Mouse (Mus musculus) adrenal gland, adult 2 months (tissue): ENCODE data around the gene E130308A19Rik. TPM values are rescaled to one million over a fixed set of nuclear protein-coding genes. Genes with fewer than 3 reads are reported as not detected.
"Not testable (repeated sequence)": the region's sequence is repeated elsewhere in the genome, so short reads cannot be mapped to it uniquely, and the experiment has no call there.

ENCODE experiments used
- DNase-seq: peaks from one replicate; pipeline ENCODE4 v3.0.0; 2021
- polyA plus RNA-seq: library from polyadenylated mRNA; depleted of rRNA; stranded (reverse); fragments of >200 nt; gene quantifications from 2 replicates; pipeline ENCODE4 v1.2.3, GENCODE M21; 2012
- total RNA-seq, 2 experiments: library from RNA; stranded (reverse); gene quantifications; 2 replicates each; pipeline ENCODE4 v1.2.3; 2021

E130308A19Rik gene
- total and polyA plus RNA-seq, 3 experiments = 7.7 to 14.8 (median 13.9) TPM

- DNase-seq = peak; percentile 96
Measured at GRCm38 (mm10) chr4:59783685-59784279, 157.8 kb downstream of the E130308A19Rik start.

DNA sequence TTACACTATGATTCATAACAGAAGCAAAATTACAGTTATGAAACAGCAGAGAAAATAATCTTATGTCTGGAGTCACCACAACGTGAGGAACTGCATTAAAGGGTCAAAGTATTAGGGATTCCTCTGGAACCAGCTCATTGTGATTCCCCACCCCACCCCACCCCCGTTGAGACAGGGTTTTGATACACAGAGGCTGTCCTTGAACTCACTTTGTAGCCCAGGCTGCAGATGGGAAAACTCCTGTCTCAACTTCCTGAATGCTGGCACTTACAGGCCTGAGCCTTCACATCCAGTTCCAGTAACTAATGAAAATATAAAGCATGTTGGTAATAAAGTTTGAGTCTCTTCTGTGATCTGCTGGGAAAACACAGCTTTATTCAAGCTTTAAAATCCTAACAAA, 159.4 kb downstream of the E130308A19Rik start:
- DNase-seq = no peak

GRCm38 (mm10) chr4:59786661-59787060, 160.7 kb downstream of the E130308A19Rik start:
- DNase-seq = peak; percentile 69

- no peak for DNase-seq
Measured at GRCm38 (mm10) chr4:59787126-59787525, 161.1 kb downstream of the E130308A19Rik start.

DNA sequence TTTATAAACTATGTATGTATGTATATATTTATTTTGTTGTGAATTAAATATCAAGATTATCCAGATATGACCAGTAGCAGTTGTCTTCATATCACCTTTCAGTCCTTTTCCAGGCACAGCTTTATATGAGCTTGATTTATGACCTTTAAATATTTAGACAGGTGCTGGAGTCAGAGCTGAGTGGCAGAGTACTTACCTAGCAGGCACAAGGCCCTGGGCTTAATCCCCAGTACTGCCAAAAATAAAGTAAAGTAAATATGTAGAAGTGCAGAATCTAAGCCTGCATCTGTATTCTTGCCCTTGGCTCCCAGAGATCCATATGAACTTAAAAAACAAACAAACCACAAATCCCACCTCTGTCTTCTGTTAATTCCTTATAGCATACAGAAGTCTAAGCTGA, 163.0 kb downstream of the E130308A19Rik start:
- no peak for DNase-seq

DNA sequence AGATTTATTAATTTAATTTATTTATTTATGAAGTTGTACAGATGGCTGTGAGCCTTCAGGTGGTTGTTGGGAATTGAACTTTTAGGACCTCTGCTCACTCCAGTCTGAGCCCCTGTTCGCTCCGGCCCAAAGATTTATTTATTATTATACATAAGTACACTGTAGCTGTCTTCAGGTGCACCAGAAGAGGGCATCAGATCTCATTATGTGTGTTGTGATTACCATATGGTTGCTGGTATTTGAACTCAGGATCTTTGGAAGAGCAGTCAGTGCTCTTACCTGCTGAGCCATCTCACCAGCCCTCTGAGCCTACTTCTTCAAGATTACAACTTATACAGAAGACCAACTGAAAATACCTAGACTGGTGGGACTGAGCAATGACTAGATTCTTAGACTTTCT, 167.6 kb downstream of the E130308A19Rik start:
- DNase-seq = not testable (repeated sequence)

GRCm38 (mm10) chr4:59794116-59794515, 168.1 kb downstream of the E130308A19Rik start:
- no peak for DNase-seq

DNA sequence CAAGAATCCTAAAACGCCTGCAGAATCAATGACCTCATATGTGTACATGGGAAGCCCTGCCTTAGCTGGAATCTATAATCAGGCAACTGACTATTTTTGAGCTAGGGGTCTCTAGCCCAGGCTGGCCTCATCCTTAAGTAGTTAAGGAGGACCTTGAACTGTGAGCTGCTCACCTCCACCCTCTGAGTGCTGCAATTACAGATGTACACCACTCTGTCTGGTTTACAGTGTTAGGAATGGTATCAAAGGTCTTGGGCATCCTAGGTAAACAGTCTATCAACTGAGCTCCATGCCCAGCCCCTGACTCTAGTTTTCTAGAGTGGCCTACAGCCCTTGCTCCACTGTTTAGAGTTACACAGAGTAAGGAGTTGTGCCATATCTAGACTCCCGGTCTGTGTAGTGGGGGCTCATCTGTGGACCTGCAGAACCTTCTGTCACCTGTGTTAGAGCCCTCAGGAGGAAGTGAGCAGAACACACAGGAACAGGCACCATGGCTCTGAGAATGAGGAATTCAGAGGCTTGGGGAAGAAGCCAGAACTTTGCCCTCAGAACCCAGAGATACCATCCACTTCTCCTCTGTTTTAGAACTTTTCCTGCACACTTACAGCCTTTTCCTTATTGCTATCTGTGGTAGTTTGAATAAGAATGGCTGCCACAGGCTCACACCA, 169.9 kb downstream of the E130308A19Rik start:
- DNase-seq = no peak

DNA sequence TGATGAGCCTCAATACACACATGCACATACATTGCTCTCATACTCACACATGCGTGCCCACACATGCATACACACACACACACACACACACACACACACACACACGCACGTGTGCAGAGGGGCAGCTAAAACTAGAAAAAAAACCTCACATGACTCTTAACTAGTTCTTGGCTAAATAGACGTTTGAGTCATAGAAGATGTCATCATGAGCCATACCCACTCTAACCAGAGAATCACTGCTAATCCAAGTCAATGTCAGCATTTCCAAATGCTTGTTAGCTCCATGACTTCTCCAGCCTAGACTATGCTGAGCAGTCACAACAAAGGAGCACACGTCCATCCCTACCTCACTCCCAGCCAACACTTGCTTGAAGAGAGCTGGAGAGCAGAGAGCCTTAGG, 174.2 kb downstream of the E130308A19Rik start:
- no peak for DNase-seq

DNA sequence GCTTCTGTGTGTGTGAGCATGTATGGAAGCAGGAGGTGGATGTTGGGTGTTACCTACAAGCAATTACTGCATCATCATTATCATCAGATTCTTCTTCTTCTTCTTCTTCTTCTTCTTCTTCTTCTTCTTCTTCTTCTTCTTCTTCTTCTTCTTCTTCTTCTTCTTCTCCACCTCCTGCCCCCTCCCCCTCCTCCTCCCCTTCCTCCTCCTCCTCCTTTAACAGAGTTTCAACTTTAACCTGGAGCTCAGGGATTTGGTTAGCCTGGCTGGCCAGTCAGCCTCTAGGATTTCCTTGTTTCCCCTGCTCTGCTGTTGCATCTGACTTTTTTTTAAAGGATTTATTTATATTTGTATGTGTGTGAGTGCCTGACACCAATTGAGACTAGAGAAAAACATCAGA, 175.5 kb downstream of the E130308A19Rik start, which contains the start of gene Inip:
Inip (minus strand) TSS at position 101 of the 400 bp plus-strand sequence.
- DNase-seq = no peak

DNA sequence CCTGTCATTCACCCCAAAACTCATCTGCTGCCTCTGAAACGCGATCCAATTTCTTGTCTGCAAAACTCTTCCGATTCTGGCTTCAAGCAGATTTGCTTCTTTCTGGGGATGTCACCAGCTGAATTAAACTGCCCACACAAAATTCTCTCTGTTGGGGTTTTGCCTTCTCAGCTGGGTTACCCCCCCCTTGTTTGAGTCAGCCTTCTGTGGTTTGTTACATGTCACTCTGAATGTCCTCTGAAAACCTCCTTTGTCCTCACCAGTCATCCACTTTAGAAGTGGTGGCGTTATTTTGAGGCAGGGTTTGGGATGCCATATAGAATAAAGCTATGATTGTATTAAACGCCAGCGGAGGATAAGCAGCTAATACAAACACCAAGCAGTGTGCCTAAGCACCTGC, 176.1 kb downstream of the E130308A19Rik start:
- no peak for DNase-seq

DNA sequence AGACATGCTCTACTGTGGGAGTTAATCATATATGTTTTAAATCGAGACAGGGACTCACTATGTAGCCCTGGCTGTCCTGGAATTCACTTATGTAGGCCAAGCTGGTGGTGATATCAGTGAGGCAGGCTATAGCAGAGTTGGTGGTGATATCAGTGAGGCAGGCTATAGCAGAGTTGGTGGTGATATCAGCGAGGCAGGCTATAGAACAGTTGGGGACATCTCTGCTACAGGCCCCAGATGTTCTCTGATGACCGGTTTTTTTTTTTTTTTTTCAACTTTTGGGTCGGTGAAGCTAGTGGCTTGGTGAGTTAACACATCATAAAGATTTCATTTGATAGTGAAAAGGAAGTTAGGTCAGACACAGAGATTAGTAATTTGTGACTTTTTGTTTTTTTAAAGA, 176.8 kb downstream of the E130308A19Rik start:
- DNase-seq = no peak

DNA sequence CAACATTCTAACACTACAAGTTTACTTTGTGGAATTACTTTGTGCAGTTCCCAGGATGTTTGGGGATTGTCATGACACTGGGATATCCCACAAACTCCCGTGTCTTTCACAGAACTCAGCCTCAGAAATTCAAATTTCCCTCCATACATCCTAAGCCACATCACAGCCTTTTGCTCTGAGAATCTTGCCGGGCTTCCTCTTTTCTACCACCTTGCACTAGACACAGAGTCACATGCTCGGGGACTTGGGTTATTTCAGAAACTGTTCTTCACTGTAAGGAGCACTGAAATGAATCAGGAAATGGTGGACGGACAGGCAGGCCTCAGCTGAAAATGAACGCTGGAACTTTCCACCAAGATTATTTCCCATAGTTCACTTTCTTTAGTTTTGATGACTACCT, 177.3 kb downstream of the E130308A19Rik start:
- no peak for DNase-seq

- DNase-seq = no peak
Measured at GRCm38 (mm10) chr4:59804754-59805153, 178.7 kb downstream of the E130308A19Rik start.

DNA sequence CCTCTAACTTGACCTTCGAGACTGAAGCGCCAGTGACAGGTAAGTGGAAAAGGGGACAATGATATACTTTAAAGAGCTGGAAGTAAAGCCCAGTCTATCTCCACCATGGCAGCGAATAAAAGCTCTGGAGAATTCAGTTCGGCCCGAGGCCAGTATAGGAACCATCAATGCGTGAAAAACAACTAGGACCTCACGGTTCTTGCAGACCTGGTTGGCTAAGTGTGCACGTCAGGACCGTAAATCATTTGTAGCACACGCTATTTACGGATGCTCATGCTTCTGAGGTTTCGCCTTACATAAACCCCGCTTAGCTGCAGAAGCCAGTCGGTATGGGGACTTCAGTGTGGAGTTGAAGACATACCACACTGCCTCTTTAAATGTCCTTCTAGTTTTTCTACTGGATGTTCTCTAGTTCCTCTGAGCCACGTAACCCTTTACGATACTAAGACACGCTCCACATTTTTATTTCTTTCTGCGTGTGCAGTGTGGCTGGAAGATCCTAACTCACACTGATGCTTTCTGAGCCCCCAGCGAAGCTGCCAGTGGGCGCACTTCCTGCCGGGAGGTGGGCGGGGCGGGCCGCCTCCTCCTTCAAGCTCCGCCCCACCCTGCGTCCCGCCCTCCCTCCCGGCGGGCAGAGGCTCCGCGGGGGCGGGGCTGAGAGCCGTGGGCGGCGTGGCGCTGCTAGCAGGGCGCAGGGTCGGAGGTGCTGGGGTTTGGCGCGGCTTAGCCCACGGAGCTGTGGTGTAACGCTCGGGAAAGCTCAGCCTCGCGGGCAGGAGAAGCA, 179.4 kb downstream of the E130308A19Rik start, which contains the start of gene Snx30:
Snx30 (plus strand) TSS at position 660 of the 787 bp plus-strand sequence.
- peak; percentile 95 for DNase-seq

DNA sequence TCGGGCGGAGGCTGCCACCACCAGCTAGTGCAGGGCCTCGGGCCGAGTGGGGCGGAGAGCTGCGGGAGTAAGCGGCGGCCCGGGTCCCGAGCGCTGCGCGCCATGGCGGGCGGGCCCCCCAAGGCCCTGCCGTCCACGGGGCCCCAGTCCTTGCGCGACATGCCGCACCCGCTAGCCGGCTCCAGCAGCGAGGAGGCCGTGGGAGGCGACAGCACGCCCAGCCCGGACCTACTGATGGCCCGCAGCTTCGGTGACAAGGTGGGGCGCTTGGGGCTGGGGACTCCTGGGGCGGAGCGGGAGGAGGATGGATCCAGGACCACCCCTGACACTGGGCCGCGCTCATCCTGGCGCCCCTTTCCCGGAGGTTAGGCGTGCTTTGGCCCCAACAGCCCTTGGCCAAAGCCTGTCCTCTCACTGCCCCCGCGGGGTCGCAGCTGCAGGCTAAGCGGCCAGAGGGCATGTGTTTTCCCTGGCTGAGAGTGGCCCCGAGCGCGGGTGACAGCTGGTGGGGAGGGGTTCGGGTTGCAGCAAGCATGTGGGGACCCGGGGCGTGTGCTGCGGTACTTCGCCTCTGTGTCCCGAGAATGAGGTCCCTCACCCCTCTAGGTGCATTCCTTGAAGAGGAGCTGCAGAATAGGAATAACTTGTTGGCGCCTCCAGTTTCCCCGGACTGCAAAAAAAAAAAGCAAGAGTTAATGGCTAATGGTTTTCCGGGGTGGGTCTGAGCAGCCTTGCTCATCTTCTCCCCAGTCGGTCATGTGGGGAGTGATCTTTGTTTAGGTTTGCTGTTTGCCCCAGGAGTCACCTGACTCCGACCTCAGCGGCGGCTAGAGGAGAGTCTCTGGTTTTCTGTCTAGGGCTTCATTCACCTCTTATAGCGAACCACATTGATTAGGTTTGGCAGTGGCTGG, 180.2 kb downstream of the E130308A19Rik start:
- DNase-seq = peak; percentile 46

DNA sequence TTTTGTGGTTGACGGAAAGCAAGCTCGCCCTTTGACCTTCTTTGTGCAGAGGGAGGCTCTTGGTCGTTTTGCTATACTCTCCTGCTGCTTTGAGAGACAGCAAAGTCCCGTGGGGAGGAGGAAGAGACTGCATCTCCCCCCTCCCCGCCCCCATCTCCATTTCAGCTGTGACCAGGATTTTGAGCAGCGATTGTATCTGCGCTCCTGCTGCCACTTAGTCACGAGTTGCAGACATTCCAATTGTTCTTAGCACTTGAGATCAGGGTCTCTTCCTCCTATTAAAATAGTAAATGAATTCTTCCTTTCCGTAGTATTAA, 180.8 kb downstream of the E130308A19Rik start:
- DNase-seq = no peak

- DNase-seq = no peak
Measured at GRCm38 (mm10) chr4:59807521-59807920, 181.5 kb downstream of the E130308A19Rik start.

DNA sequence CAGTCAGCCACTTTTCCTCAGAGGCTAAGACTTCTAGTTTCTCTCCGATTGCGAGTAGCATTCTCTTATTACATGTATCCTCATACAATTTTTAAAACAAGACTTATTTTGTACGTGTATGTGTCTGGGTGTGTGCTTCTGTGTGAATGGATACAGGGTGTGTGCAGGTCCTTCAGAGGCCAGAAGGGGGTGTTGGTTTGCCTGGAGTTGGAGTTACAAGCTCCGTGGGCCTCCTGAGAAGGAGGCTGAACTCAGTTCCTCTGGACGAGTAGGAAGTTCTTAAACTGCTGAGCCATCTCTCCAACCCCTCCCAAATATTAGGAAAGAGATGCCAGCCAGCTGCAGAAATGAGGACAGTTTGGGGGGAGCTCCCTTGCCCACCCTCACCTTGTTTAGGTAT, 182.4 kb downstream of the E130308A19Rik start:
- no peak for DNase-seq
